Mouse (Mus musculus): ENCODE results near the gene Dnajb2. TPM values are rescaled to one million over a fixed set of nuclear protein-coding genes. Genes with fewer than 3 reads are reported as not detected.

The Dnajb2 gene
- polyA plus RNA-seq, 1 experiment = 45.8 TPM

DNA sequence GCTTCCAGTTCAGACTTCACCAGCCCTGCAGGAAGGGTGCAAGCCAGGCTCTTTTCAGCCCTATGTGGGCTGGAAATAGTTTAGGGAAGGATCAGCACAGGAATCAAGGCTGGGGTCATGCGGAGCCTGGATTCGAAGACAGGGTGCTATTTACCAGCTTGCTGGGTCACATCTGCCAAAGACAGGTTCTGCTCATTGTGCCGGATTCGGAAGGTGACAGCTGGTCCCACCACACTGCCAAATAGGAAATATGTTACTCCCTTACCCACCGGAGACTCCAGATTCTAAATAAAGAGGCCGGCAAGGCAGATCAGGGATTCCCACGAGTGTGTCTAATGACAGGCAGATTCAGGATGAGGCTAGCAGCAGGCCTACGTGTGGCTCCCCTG, 18.4 kb downstream of the Dnajb2 start:
- H3K4me3 ChIP-seq (ENCODE audit: extremely low read depth, insufficient read depth, insufficient read length) = no peak overlapping the region
- H3K27me3 ChIP-seq (ENCODE audit: control insufficient read depth, insufficient read depth, low read length) = no peaks in the 10 kb centered on the region
- no peak for TF ChIP-seq CTCF (IDR thresholded peaks at IDR 0.05; ENCODE audit: extremely low read depth, insufficient read depth, insufficient read length, insufficient replicate concordance)
- no peak for TF ChIP-seq POLR2A (IDR thresholded peaks at IDR 0.05; ENCODE audit: low read depth, low read length)
- no peaks in the 10 kb centered on the region for H3K36me3 ChIP-seq (ENCODE audit: control insufficient read depth, insufficient read depth, low read length)
- 77% methylated on average over 8 of the region's 8 CpGs for WGBS
- no peak for DNase-seq (ENCODE audit: low read depth in 1 of 2, low spot score in 2 of 2)
- no peak overlapping the region for H3K27ac ChIP-seq (ENCODE audit: insufficient read depth, low read length)
- H3K4me1 ChIP-seq (ENCODE audit: control insufficient read depth, insufficient read depth, insufficient read length) = peaks cover 4% of the 10 kb centered on the region; the same call in 1 of the 2 replicates

DNA sequence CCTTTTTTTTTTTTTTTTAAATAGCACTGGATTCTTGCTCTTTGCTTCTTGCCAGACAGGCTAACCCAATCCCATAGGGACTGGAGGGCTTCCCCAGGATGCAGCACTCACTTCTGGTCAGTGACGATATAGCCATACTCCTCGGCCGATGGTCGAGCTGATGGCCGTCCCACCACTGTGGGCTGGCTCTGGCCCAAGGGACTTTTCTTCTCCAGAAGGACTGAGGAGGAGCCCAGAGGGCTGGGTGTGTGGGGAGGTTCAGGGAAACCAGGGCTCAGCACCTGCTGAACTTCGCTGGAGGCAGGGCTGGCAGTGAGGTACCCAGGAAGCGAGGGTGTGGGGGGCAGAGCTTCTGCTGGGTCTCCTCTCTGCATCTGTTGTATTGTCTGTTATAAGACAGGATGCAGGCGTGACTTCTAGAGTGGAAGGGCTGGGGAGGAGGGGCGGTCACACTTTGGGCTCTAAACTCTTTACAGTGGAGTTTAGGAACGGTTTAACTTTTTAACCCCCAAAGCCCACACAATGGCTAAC, 19.4 kb downstream of the Dnajb2 start:
- DNase-seq (ENCODE audit: low read depth in 1 of 2, low spot score in 2 of 2) = no peak
- TF ChIP-seq CTCF (IDR thresholded peaks at IDR 0.05; ENCODE audit: extremely low read depth, insufficient read depth, insufficient read length, insufficient replicate concordance) (no peak), POLR2A (IDR thresholded peaks at IDR 0.05; ENCODE audit: low read depth, low read length) (no peak)
- H3K4me3 ChIP-seq (ENCODE audit: extremely low read depth, insufficient read depth, insufficient read length) = no peak overlapping the region
- WGBS = 19% methylated on average over 10 of the region's 10 CpGs
- no peaks in the 10 kb centered on the region for H3K27me3 ChIP-seq (ENCODE audit: control insufficient read depth, insufficient read depth, low read length)
- no peaks in the 10 kb centered on the region for H3K36me3 ChIP-seq (ENCODE audit: control insufficient read depth, insufficient read depth, low read length)
- no peak overlapping the region for H3K27ac ChIP-seq (ENCODE audit: insufficient read depth, low read length)
- peaks cover 4% of the 10 kb centered on the region; the same call in 1 of the 2 replicates for H3K4me1 ChIP-seq (ENCODE audit: control insufficient read depth, insufficient read depth, insufficient read length)

DNA sequence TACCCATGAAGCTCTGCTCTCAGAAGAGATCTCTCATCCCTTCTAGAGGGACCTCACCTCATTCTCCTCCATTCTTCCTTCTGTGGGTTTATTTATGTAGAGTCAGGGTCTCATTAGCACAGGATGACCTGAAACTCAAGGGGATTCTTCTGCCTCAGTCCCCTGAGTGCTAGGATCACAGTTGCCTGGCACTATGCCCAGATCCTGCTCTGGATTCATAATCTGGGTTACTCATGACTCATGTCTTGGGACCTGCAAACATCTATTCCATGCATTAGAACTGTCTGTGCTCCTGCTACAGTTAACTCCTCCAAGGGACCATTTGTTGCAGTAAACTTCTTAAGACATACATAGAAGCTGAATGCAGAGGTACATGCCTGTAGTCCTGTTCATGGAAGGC, 25.1 kb downstream of the Dnajb2 start:
- H3K4me1 ChIP-seq (ENCODE audit: control insufficient read depth, insufficient read depth, insufficient read length) = no peaks in the 10 kb centered on the region
- no peak overlapping the region for H3K4me3 ChIP-seq (ENCODE audit: extremely low read depth, insufficient read depth, insufficient read length)
- no peak for TF ChIP-seq CTCF (IDR thresholded peaks at IDR 0.05; ENCODE audit: extremely low read depth, insufficient read depth, insufficient read length, insufficient replicate concordance)
- TF ChIP-seq POLR2A (IDR thresholded peaks at IDR 0.05; ENCODE audit: low read depth, low read length) = no peak
- no peaks in the 10 kb centered on the region for H3K36me3 ChIP-seq (ENCODE audit: control insufficient read depth, insufficient read depth, low read length)
- H3K27ac ChIP-seq (ENCODE audit: insufficient read depth, low read length) = no peak overlapping the region
- H3K27me3 ChIP-seq (ENCODE audit: control insufficient read depth, insufficient read depth, low read length) = peaks cover 10% of the 10 kb centered on the region
- no peak for DNase-seq (ENCODE audit: low read depth in 1 of 2, low spot score in 2 of 2)

DNA sequence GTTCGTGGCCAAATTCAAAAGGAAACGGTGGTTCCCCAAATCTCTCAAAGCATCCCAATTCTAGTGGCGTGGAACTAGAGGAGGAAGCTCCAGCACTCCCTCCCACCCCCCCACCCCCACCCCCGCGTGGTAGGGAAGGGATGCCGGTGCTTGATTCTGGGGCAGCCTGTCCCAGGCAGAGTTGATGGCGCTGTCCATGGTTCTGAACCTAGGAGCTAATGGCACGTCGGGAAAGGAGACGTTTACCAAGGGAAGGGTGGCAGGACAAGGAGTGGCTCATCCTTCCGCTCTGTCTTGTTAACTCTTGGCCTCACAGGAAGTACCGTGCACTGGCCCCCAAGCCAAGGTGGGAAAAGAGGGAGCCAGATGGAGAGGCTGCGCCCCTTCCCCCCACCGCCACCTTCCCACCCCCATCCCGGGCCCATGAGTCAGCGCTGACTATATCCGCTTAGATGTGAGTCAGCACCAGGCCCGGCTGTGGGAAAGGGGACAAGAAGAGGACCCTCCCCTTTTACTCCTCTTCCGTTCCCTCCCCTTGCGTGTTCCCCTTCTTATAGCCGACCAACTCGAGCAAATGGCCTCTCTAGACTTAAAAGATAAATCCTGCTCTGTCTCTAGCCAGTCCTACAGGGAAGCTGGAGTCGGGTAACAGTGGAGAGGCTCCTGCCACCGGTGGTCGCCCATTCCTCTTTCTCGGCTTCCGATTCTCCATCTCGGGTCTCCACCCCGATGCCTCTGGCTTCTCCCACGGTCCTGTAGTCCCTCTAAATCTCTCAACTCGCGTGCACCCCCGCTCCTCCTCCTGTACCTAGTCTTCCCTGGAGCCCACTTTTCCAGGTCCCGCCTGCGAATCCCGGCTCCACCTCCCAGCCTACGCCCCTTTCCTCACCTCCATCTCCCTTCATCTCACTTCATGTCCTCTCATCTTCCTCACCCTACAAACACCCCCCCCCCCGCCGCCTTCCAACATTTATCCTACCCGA, 27.1 kb downstream of the Dnajb2 start:
- H3K27me3 ChIP-seq (ENCODE audit: control insufficient read depth, insufficient read depth, low read length) = peaks cover 10% of the 10 kb centered on the region

DNA sequence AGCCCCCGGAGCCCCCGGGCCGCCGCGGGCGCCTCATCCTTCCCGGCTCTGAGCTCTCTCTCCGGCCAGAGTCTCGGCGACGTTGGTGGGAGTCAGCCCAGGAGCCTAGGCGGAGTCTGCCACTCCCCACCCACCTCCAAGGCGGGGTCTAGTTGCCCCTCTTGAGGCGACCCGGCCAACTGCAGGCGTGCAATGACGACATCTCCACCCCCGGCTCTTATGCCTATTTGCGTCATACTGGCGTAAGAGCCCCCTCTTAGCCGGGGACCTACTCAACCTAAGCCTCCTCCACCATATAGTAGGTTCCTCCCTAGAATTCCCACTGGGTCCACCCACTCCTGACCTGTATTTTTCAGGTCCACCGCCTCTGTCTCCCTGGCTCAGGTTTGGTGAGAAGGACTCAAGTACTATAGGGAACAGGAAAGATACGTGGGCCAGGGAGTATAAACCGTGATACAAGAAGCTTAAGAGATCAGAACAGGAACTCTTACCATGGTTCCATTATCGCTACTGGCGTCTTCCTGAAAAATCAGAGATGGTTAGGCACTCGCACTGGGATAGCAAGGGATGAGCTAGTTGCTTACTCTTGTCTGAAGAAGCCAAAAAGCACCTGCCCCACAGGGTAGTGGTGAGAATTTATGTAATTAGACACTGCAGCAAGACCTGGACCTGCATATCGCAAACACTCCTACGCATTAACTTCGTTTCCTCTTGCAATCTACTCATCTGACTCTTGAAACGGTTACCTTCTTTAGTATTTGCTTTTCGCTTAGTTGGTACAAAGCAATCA, 28.1 kb downstream of the Dnajb2 start, which contains the start of gene Ptprn:
Gene Ptprn (minus strand): TSS at position 412 of the 790 bp plus-strand sequence.
- 22% methylated on average over 32 of the region's 32 CpGs for WGBS
- peaks cover 10% of the 10 kb centered on the region for H3K27me3 ChIP-seq (ENCODE audit: control insufficient read depth, insufficient read depth, low read length)

More for the DNA sequence above, 27.1 kb downstream of the Dnajb2 start:
- Histone ChIP-seq H3K36me3 (ENCODE audit: control insufficient read depth, insufficient read depth, low read length) (no peaks in the 10 kb centered on the region), H3K27ac (ENCODE audit: insufficient read depth, low read length) (no peak overlapping the region), H3K4me1 (ENCODE audit: control insufficient read depth, insufficient read depth, insufficient read length) (no peaks in the 10 kb centered on the region), H3K4me3 (ENCODE audit: extremely low read depth, insufficient read depth, insufficient read length) (no peak overlapping the region)
- WGBS = 3% methylated on average over 40 of the region's 40 CpGs
- peak in 1 of 2 experiments; percentile 12 for DNase-seq (ENCODE audit: low read depth in 1 of 2, low spot score in 2 of 2)
- no peak for TF ChIP-seq CTCF (IDR thresholded peaks at IDR 0.05; ENCODE audit: extremely low read depth, insufficient read depth, insufficient read length, insufficient replicate concordance)
- no peak for TF ChIP-seq POLR2A (IDR thresholded peaks at IDR 0.05; ENCODE audit: low read depth, low read length)

More for the DNA sequence above, 28.1 kb downstream of the Dnajb2 start, which contains the start of gene Ptprn:
- no peaks in the 10 kb centered on the region for H3K36me3 ChIP-seq (ENCODE audit: control insufficient read depth, insufficient read depth, low read length)
- no peak for DNase-seq (ENCODE audit: low read depth in 1 of 2, low spot score in 2 of 2)
- TF ChIP-seq POLR2A (IDR thresholded peaks at IDR 0.05; ENCODE audit: low read depth, low read length) (no peak), CTCF (IDR thresholded peaks at IDR 0.05; ENCODE audit: extremely low read depth, insufficient read depth, insufficient read length, insufficient replicate concordance) (no peak)
- H3K4me1 ChIP-seq (ENCODE audit: control insufficient read depth, insufficient read depth, insufficient read length) = no peaks in the 10 kb centered on the region
- H3K27ac ChIP-seq (ENCODE audit: insufficient read depth, low read length) = no peak within 1 kb of the TSS
- no peak within 1 kb of the TSS for H3K4me3 ChIP-seq (ENCODE audit: extremely low read depth, insufficient read depth, insufficient read length)
